Mouse (Mus musculus) lung, postnatal 0 days (tissue): ENCODE data around the gene Cdc25a. TPM values are rescaled to one million over a fixed set of nuclear protein-coding genes. Genes with fewer than 3 reads are reported as not detected.

ENCODE experiments used
- ATAC-seq: fragments of 200-750 bp; cut with Nextera tagmentation; 2 replicates; pipeline ENCODE4 v1.8.0; 2017; ENCODE audit warnings: moderate library complexity
- DNase-seq: peaks from one replicate; pipeline ENCODE4 v3.0.0-alpha.2; 2016; ENCODE audit warnings: low spot score
- H3K27ac ChIP-seq: fragments of 300-500 bp; sonication (generic); 2 replicates; pipeline ENCODE4 v1.5.1; 2014; ENCODE audit warnings: antibody characterized with exemption, mild to moderate bottlenecking, low read length, mixed read lengths
- H3K27me3 ChIP-seq: fragments of 300-500 bp; sonication (generic); replicated peaks from 2 replicates; pipeline ENCODE4 v1.6.1; 2014; ENCODE audit warnings: low read length, mixed read lengths; ENCODE audit not compliant: insufficient read depth
- H3K36me3 ChIP-seq: fragments of 300-500 bp; sonication (generic); 2 replicates; pipeline ENCODE4 v1.6.1; 2014; ENCODE audit warnings: low read length, mixed read lengths; ENCODE audit not compliant: insufficient read depth
- H3K4me1 ChIP-seq: fragments of 300-500 bp; sonication (generic); 2 replicates; pipeline ENCODE4 v1.6.1; 2014; ENCODE audit warnings: antibody characterized with exemption, low read depth, low read length, mixed read lengths; ENCODE audit not compliant: insufficient read depth
- H3K4me2 ChIP-seq: fragments of 300-500 bp; sonication (generic); replicated peaks from 2 replicates; pipeline ENCODE4 v1.6.1; 2014; ENCODE audit warnings: low read depth, mild to moderate bottlenecking, low read length, moderate library complexity, mixed read lengths
- H3K4me3 ChIP-seq: fragments of 300-500 bp; sonication (generic); 2 replicates; pipeline ENCODE4 v1.5.1; 2014; ENCODE audit warnings: low read depth, low read length
- H3K9ac ChIP-seq: fragments of 300-500 bp; sonication (generic); replicated peaks from 2 replicates; pipeline ENCODE4 v1.6.1; 2014; ENCODE audit warnings: low read depth, mild to moderate bottlenecking
- H3K9me3 ChIP-seq: fragments of 300-500 bp; sonication (generic); 2 replicates; pipeline ENCODE4 v1.6.1; 2016; ENCODE audit warnings: low read length, mixed read lengths
- CTCF ChIP-seq: IDR thresholded peaks from 2 replicates; pipeline ENCODE4 v1.5.1; 2016; ENCODE audit warnings: antibody characterized with exemption, mild to moderate bottlenecking
- EP300 ChIP-seq: IDR thresholded peaks from 2 replicates; pipeline ENCODE4 v1.6.1; 2016; ENCODE audit warnings: antibody characterized with exemption, mild to moderate bottlenecking, control low read depth
- WGBS: fragments of 180-500 bp; shearing (Covaris S2); extraction: QIAGEN DNeasy Blood & Tissue Kit; methylation state at CpG from one replicate; pipeline ENCODE4 v1.1.7; 2014; 5-methylcytosine and 5-hydroxymethylcytosine counted together
- polyA plus RNA-seq: library from polyadenylated mRNA; unstranded; fragments of >200 nt; fragmentation: Nextera tagmentation; extraction: Ambion mirVana; gene quantifications from 2 replicates; pipeline ENCODE4 v1.2.1, GENCODE M21; 2015

Gene Cdc25a
- polyA plus RNA-seq, 1 experiment from 2014 or later = 7.1 TPM

- Histone ChIP-seq H3K27me3 (no peaks in the 10 kb centered on the region), H3K4me1 (no peaks in the 10 kb centered on the region), H3K9ac (no peak overlapping the region), H3K27ac (no peak overlapping the region), H3K9me3 (no peaks in the 10 kb centered on the region), H3K36me3 (peaks cover 60% of the 10 kb centered on the region), H3K4me2 (no peak overlapping the region), H3K4me3 (no peak overlapping the region)
- DNase-seq (no peak), ATAC-seq (no peak)
- WGBS = 93% methylated on average over 5 of the region's 5 CpGs
- TF ChIP-seq EP300 (no peak), CTCF (no peak)
These were observed 11.9 kb downstream of the Cdc25a start for GRCm38 (mm10) chr9:109887321-109887720.

- 91% methylated on average over 8 of the region's 8 CpGs for WGBS
- no peak for TF ChIP-seq CTCF
These were observed 16.1 kb downstream of the Cdc25a start for GRCm38 (mm10) chr9:109891501-109891900.

GRCm38 (mm10) chr9:109892651-109893250 lies 17.4 kb downstream of the Cdc25a start:
- Histone ChIP-seq H3K36me3 (peaks cover 29% of the 10 kb centered on the region), H3K27ac (no peak overlapping the region), H3K4me2 (no peak overlapping the region), H3K4me3 (no peak overlapping the region), H3K4me1 (no peaks in the 10 kb centered on the region), H3K27me3 (no peaks in the 10 kb centered on the region), H3K9ac (no peak overlapping the region), H3K9me3 (no peaks in the 10 kb centered on the region)
- DNase-seq (peak; percentile 81), ATAC-seq (peak; percentile 52)
- WGBS = 53% methylated on average over 5 of the region's 5 CpGs
- TF ChIP-seq EP300 (no peak), CTCF (peak; percentile 84)

More at GRCm38 (mm10) chr9:109891501-109891900, 16.1 kb downstream of the Cdc25a start:
- H3K4me2 ChIP-seq = no peak overlapping the region
- H3K4me3 ChIP-seq = no peak overlapping the region
- no peak for ATAC-seq
- H3K9ac ChIP-seq = no peak overlapping the region
- H3K36me3 ChIP-seq = peaks cover 34% of the 10 kb centered on the region
- no peaks in the 10 kb centered on the region for H3K27me3 ChIP-seq
- no peaks in the 10 kb centered on the region for H3K9me3 ChIP-seq
- H3K4me1 ChIP-seq = no peaks in the 10 kb centered on the region
- no peak overlapping the region for H3K27ac ChIP-seq
- DNase-seq = no peak

GRCm38 (mm10) chr9:109894413-109895090 lies 19.2 kb downstream of the Cdc25a start:
- no peak overlapping the region for H3K9ac ChIP-seq
- no peak overlapping the region for H3K4me2 ChIP-seq
- no peak overlapping the region for H3K4me3 ChIP-seq
- 19% methylated on average over 6 of the region's 6 CpGs for WGBS
- no peak for TF ChIP-seq EP300
- peak; percentile 93 for TF ChIP-seq CTCF
- H3K27me3 ChIP-seq = no peaks in the 10 kb centered on the region
- H3K36me3 ChIP-seq = peaks cover 26% of the 10 kb centered on the region
- peak; percentile 92 for DNase-seq
- H3K4me1 ChIP-seq = no peaks in the 10 kb centered on the region
- no peak overlapping the region for H3K27ac ChIP-seq
- H3K9me3 ChIP-seq = no peaks in the 10 kb centered on the region
- ATAC-seq = peak; percentile 82

- peaks cover 16% of the 10 kb centered on the region; the same call in 1 of the 2 replicates for H3K36me3 ChIP-seq
- no peaks in the 10 kb centered on the region for H3K9me3 ChIP-seq
- TF ChIP-seq CTCF = no peak
- TF ChIP-seq EP300 = no peak
- H3K4me3 ChIP-seq = no peak overlapping the region
- no peaks in the 10 kb centered on the region for H3K4me1 ChIP-seq
- DNase-seq = peak; percentile 54
- no peaks in the 10 kb centered on the region for H3K27me3 ChIP-seq
- 51% methylated on average over 6 of the region's 6 CpGs for WGBS
- H3K4me2 ChIP-seq = no peak overlapping the region
- no peak for ATAC-seq
- no peak overlapping the region for H3K9ac ChIP-seq
- H3K27ac ChIP-seq = no peak overlapping the region
These were observed 20.2 kb downstream of the Cdc25a start for GRCm38 (mm10) chr9:109895593-109895992.

GRCm38 (mm10) chr9:109896253-109897150 lies 21.1 kb downstream of the Cdc25a start:
- Histone ChIP-seq H3K36me3 (peaks cover 9% of the 10 kb centered on the region; the same call in 1 of the 2 replicates), H3K9ac (no peak overlapping the region), H3K27ac (no peak overlapping the region), H3K4me2 (no peak overlapping the region), H3K9me3 (no peaks in the 10 kb centered on the region), H3K4me3 (no peak overlapping the region), H3K27me3 (no peaks in the 10 kb centered on the region), H3K4me1 (no peaks in the 10 kb centered on the region)
- DNase-seq (no peak), ATAC-seq (no peak)
- TF ChIP-seq CTCF (no peak), EP300 (no peak)
- WGBS = 78% methylated on average over 8 of the region's 8 CpGs
